Mouse (Mus musculus): ENCODE data around the gene Cmtm5. TPM values are rescaled to one million over a fixed set of nuclear protein-coding genes. Genes with fewer than 3 reads are reported as not detected.

The Cmtm5 gene
- polyA plus RNA-seq, 1 experiment from 2014 or later = 7.1 TPM

- peaks cover 11% of the 10 kb centered on the region for H3K9me3 ChIP-seq
- 96% methylated on average over 16 of the region's 16 CpGs for WGBS
- no peak overlapping the region for H3K4me2 ChIP-seq
- peaks cover 11% of the 10 kb centered on the region for H3K4me1 ChIP-seq (replicated peaks)
- no peak for ATAC-seq (ENCODE audit: low FRiP score)
- no peak overlapping the region for H3K27ac ChIP-seq
- no peaks in the 10 kb centered on the region for H3K27me3 ChIP-seq
- H3K4me3 ChIP-seq = no peak overlapping the region
- no peak overlapping the region for H3K9ac ChIP-seq
- peaks cover 52% of the 10 kb centered on the region for H3K36me3 ChIP-seq
Observed at GRCm38 (mm10) chr14:54920076-54920685, 15.9 kb upstream of the Cmtm5 start.

- H3K9ac ChIP-seq = peak overlapping the region; percentile 87
- peaks cover 24% of the 10 kb centered on the region for H3K36me3 ChIP-seq
- peak overlapping the region; percentile 58 for H3K4me3 ChIP-seq
- peak overlapping the region; percentile 94 for H3K4me2 ChIP-seq
- ATAC-seq (ENCODE audit: low FRiP score) = no peak; the same call in 1 of the 2 replicates
- H3K27ac ChIP-seq = peak overlapping the region; percentile 90
- peaks cover 7% of the 10 kb centered on the region; the same call in 1 of the 2 replicates for H3K27me3 ChIP-seq
- peaks cover 37% of the 10 kb centered on the region for H3K4me1 ChIP-seq (replicated peaks)
- 14% methylated on average over 7 of the region's 7 CpGs for WGBS
- H3K9me3 ChIP-seq = peaks cover 11% of the 10 kb centered on the region
Observed at GRCm38 (mm10) chr14:54924641-54925348, 11.3 kb upstream of the Cmtm5 start.

GRCm38 (mm10) chr14:54925349-54926342 lies 10.4 kb upstream of the Cmtm5 start, which contains the start of gene Efs:
Efs (minus strand) TSS chr14:54926126.
- peaks cover 16% of the 10 kb centered on the region for H3K36me3 ChIP-seq
- H3K27me3 ChIP-seq = peaks cover 7% of the 10 kb centered on the region; the same call in 1 of the 2 replicates
- peak within 1 kb of the TSS; percentile 58 for H3K4me3 ChIP-seq
- H3K9me3 ChIP-seq = peaks cover 10% of the 10 kb centered on the region
- H3K4me1 ChIP-seq (replicated peaks) = peaks cover 43% of the 10 kb centered on the region
- H3K27ac ChIP-seq = peak within 1 kb of the TSS; percentile 90
- ATAC-seq (ENCODE audit: low FRiP score) = peak; percentile 76
- H3K9ac ChIP-seq = peak within 1 kb of the TSS; percentile 87
- peak within 1 kb of the TSS; percentile 94 for H3K4me2 ChIP-seq
- 1% methylated on average over 51 of the region's 57 CpGs for WGBS

- Histone ChIP-seq H3K4me2 (peak overlapping the region; percentile 94), H3K36me3 (peaks cover 7% of the 10 kb centered on the region), H3K9ac (peak overlapping the region; percentile 87), H3K4me3 (peak overlapping the region; percentile 58), H3K27ac (peak overlapping the region; percentile 90), H3K27me3 (peaks cover 7% of the 10 kb centered on the region; the same call in 1 of the 2 replicates), H3K4me1 (replicated peaks) (peaks cover 45% of the 10 kb centered on the region), H3K9me3 (peaks cover under 1% of the 10 kb centered on the region; the same call in 1 of the 2 replicates)
- ATAC-seq (ENCODE audit: low FRiP score) = peak; percentile 67
- under 1% methylated on average over 46 of the region's 58 CpGs for WGBS
Observed at GRCm38 (mm10) chr14:54926401-54927158, 9.5 kb upstream of the Cmtm5 start.

- Histone ChIP-seq H3K9me3 (no peaks in the 10 kb centered on the region), H3K9ac (peak overlapping the region; percentile 87; the same call in 1 of the 2 replicates), H3K27me3 (peaks cover 7% of the 10 kb centered on the region; the same call in 1 of the 2 replicates), H3K36me3 (no peaks in the 10 kb centered on the region), H3K27ac (peak overlapping the region; percentile 90), H3K4me1 (replicated peaks) (peaks cover 45% of the 10 kb centered on the region), H3K4me2 (peak overlapping the region; percentile 94), H3K4me3 (peak overlapping the region; percentile 58)
- no peak for ATAC-seq (ENCODE audit: low FRiP score)
- 20% methylated on average over 7 of the region's 7 CpGs for WGBS
Observed at GRCm38 (mm10) chr14:54927296-54927695, 8.8 kb upstream of the Cmtm5 start.

- Histone ChIP-seq H3K4me1 (replicated peaks) (peaks cover 46% of the 10 kb centered on the region), H3K9me3 (no peaks in the 10 kb centered on the region), H3K4me3 (no peak overlapping the region), H3K36me3 (no peaks in the 10 kb centered on the region), H3K27me3 (peaks cover 7% of the 10 kb centered on the region; the same call in 1 of the 2 replicates), H3K9ac (no peak overlapping the region), H3K4me2 (no peak overlapping the region), H3K27ac (no peak overlapping the region)
- no peak for ATAC-seq (ENCODE audit: low FRiP score)
- WGBS = 74% methylated on average over 5 of the region's 5 CpGs
Observed at GRCm38 (mm10) chr14:54929801-54930200, 6.3 kb upstream of the Cmtm5 start.

- Histone ChIP-seq H3K27ac (no peak overlapping the region; the same call in 1 of the 2 replicates), H3K27me3 (peaks cover 7% of the 10 kb centered on the region; the same call in 1 of the 2 replicates), H3K36me3 (no peaks in the 10 kb centered on the region), H3K4me3 (no peak overlapping the region), H3K4me2 (no peak overlapping the region), H3K9me3 (no peaks in the 10 kb centered on the region), H3K4me1 (replicated peaks) (peaks cover 40% of the 10 kb centered on the region), H3K9ac (no peak overlapping the region)
- ATAC-seq (ENCODE audit: low FRiP score) = no peak
- 19% methylated on average over 2 of the region's 2 CpGs for WGBS
Observed at GRCm38 (mm10) chr14:54930431-54930830, 5.6 kb upstream of the Cmtm5 start.

- Histone ChIP-seq H3K36me3 (no peaks in the 10 kb centered on the region), H3K9me3 (no peaks in the 10 kb centered on the region), H3K27ac (no peak within 1 kb of the TSS), H3K4me3 (no peak within 1 kb of the TSS), H3K9ac (peak within 1 kb of the TSS; percentile 26; the same call in 1 of the 2 replicates), H3K4me2 (peak within 1 kb of the TSS; percentile 23), H3K4me1 (replicated peaks) (peaks cover 32% of the 10 kb centered on the region), H3K27me3 (peaks cover 10% of the 10 kb centered on the region; the same call in 1 of the 2 replicates)
- 24% methylated on average over 6 of the region's 6 CpGs for WGBS
- ATAC-seq (ENCODE audit: low FRiP score) = no peak
Observed at GRCm38 (mm10) chr14:54932645-54933150, 3.4 kb upstream of the Cmtm5 start, which contains the start of gene Il25. Il25 (plus strand) TSS chr14:54932695.

- peak overlapping the region; percentile 6; the same call in 1 of the 2 replicates for H3K4me2 ChIP-seq
- H3K27ac ChIP-seq = peak overlapping the region; percentile 75
- WGBS = 52% methylated on average over 6 of the region's 6 CpGs
- no peak for ATAC-seq (ENCODE audit: low FRiP score)
- 0 out of 2 replicates have a peak, but pooled peaks cover 6% of the 10 kb centered on the region for H3K27me3 ChIP-seq
- H3K36me3 ChIP-seq = no peaks in the 10 kb centered on the region
- peaks cover 22% of the 10 kb centered on the region for H3K4me1 ChIP-seq (replicated peaks)
- no peaks in the 10 kb centered on the region for H3K9me3 ChIP-seq
- peak overlapping the region; percentile 21; the same call in 1 of the 2 replicates for H3K9ac ChIP-seq
- no peak overlapping the region for H3K4me3 ChIP-seq
Observed at GRCm38 (mm10) chr14:54936831-54937160, 735 bp downstream of the Cmtm5 start.

- 90% methylated on average over 16 of the region's 16 CpGs for WGBS
- no peak overlapping the region for H3K4me2 ChIP-seq
Observed at GRCm38 (mm10) chr14:54937361-54938182, 1.5 kb downstream of the Cmtm5 start.

More at GRCm38 (mm10) chr14:54937361-54938182, 1.5 kb downstream of the Cmtm5 start:
- ATAC-seq (ENCODE audit: low FRiP score) = no peak
- Histone ChIP-seq H3K9ac (no peak overlapping the region), H3K36me3 (no peaks in the 10 kb centered on the region), H3K27me3 (0 out of 2 replicates have a peak, but pooled peaks cover 6% of the 10 kb centered on the region), H3K4me1 (replicated peaks) (peaks cover 21% of the 10 kb centered on the region), H3K4me3 (no peak overlapping the region), H3K27ac (no peak overlapping the region), H3K9me3 (no peaks in the 10 kb centered on the region)

All from hindbrain, embryonic 13.5 days (tissue).